Mouse (Mus musculus) E14TG2a.4 (cell line): ENCODE measurements around the gene Cdyl2.

Source experiments
- CTCF ChIP-seq: conservative IDR thresholded peaks from 2 replicates; pipeline ENCODE4 v1.5.1; 2014; ENCODE audit warnings: low read length
- NANOG ChIP-seq: IDR thresholded peaks from 2 replicates; pipeline ENCODE4 v1.6.1; 2014; ENCODE audit warnings: borderline replicate concordance, low read length, mixed read lengths
- POU5F1 ChIP-seq: IDR thresholded peaks from 2 replicates; pipeline ENCODE4 v1.6.1; 2014; ENCODE audit warnings: low read length, borderline replicate concordance

DNA sequence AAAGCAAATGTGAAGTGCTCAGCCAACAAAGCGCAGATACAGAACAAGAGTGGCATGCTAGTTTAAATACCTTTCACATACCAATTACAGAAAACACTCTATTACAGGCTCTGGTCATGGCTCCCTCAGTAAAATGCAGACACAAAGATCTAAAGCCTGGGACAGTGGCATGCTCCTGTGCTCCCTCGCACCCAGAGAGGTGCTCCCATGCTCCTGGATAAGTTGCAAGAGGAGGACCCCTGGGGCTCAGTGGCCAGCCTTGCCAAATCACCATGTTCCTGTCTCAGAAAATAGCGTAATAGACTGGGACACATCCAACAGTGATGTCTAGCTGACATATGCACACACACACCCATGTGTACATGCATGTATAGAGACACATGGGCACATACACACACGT lies 98.4 kb downstream of the Cdyl2 start:
- TF ChIP-seq CTCF, result no peak
- TF ChIP-seq NANOG, result no peak
- TF ChIP-seq POU5F1, result no peak
